Mouse (Mus musculus): ENCODE measurements around the gene Fam98c.

DNA sequence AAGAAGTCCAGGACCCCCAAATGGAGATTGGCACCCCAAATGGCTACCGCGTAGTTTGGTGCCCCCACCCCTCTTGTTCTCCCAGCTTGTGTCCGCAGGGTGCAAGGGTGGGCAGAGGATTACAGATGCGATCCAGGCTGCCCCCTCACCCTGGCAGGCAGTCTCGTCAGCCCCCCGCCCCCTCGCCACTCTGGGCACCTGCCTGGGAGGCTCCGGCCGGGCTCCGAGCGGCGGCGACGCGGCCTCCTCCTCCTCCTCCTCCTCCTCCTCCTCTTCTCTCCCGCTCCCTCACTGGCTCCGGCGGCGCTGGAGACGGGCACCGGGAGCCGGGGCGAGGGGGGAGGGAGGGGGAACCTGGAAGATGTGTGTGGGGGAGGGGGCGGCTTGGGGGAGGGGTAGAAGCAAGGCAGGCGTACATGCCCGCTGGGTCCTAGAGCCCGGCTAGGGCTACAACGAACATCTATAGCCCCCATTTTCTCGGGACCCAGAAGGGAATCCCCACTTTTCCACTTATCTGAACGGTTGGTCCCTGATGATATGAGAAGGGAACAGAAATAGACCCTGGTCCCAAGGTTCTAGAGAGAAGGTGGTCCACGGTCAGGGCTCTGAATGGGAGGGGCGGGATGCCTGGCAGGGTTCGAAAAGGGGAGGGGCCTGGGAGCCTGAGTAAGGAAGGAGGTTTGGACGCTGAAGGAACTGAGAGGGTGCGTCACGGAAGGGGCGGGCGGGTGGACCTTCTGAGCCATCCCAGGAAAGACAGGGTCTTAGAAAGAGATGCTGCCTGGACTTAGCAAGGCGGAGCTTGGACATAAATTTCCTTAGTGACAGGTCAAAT, 13.4 kb upstream of the Fam98c start:
- TF ChIP-seq MYOG (IDR thresholded peaks at IDR 0.05; ENCODE audit: control insufficient read depth, extremely low read depth, insufficient read length) (no peak), CTCF (IDR thresholded peaks at IDR 0.05; ENCODE audit: control insufficient read depth, insufficient read depth, insufficient read length) (no peak), MAX (IDR thresholded peaks at IDR 0.05) (no peak), CEBPB (IDR thresholded peaks at IDR 0.05; ENCODE audit: low read depth) (no peak), FOSL1 (IDR thresholded peaks at IDR 0.05; ENCODE audit: insufficient read depth, low read length, poor library complexity, severe bottlenecking) (no peak), USF1 (IDR thresholded peaks at IDR 0.05; ENCODE audit: low read depth) (no peak), MYOD1 (IDR thresholded peaks at IDR 0.05; ENCODE audit: control insufficient read depth, insufficient read length, low read depth) (no peak)
